Mouse (Mus musculus) CH12.LX (cell line): Measurements from ENCODE around the gene Aff3. TPM values are rescaled to one million over a fixed set of nuclear protein-coding genes. Genes with fewer than 3 reads are reported as not detected.

Experiments
- DNase-seq: peaks from one replicate; pipeline ENCODE4 v3.0.0-alpha.2; 2013; ENCODE audit errors: extremely low read depth
- H3K27ac ChIP-seq: 2 replicates; pipeline ENCODE4 v1.5.1; 2012; ENCODE audit warnings: low read depth, mild to moderate bottlenecking, control low read depth, moderate library complexity; ENCODE audit not compliant: insufficient read depth
- H3K27me3 ChIP-seq: replicated peaks from 2 replicates; pipeline ENCODE3; 2012; ENCODE audit warnings: inconsistent platforms
- H3K36me3 ChIP-seq, 2 experiments: replicated peaks in 1 of 2; 2 replicates each; pipeline versions ENCODE3 to v1.6.1; 2012; ENCODE audit warnings: inconsistent platforms in 1 of 2, low read length in 1 of 2, mild to moderate bottlenecking in 1 of 2, mixed read lengths in 1 of 2, moderate library complexity in 1 of 2; ENCODE audit not compliant: control insufficient read depth in 1 of 2, insufficient read depth in 1 of 2
- H3K4me1 ChIP-seq, 2 experiments: 2 replicates each; pipeline ENCODE4 v1.6.1; 2012; ENCODE audit warnings: inconsistent platforms in 1 of 2, moderate library complexity in 1 of 2; ENCODE audit not compliant: insufficient read depth in 2 of 2, control insufficient read depth in 1 of 2
- H3K4me2 ChIP-seq: 2 replicates; pipeline ENCODE4 v1.6.1; 2012; ENCODE audit warnings: low read depth, mild to moderate bottlenecking, control low read depth; ENCODE audit not compliant: poor library complexity, insufficient read depth, severe bottlenecking
- H3K4me3 ChIP-seq, 3 experiments: fragments of 150-350 bp in 1 of 3; sonication (generic) in 1 of 3; replicated peaks in 1 of 3; 2 replicates each; pipeline versions ENCODE3 to v1.5.1; 2011 to 2012; ENCODE audit warnings: low read depth in 2 of 3, low read length in 2 of 3, mild to moderate bottlenecking in 2 of 3, moderate library complexity in 2 of 3, control low read depth in 1 of 3, improper control_type of control experiment in 1 of 3, inconsistent platforms in 1 of 3, mixed read lengths in 1 of 3; ENCODE audit not compliant: poor library complexity in 1 of 3
- H3K79me2 ChIP-seq: replicated peaks from 2 replicates; pipeline ENCODE4 v1.6.1; 2012; ENCODE audit warnings: mild to moderate bottlenecking, moderate library complexity; ENCODE audit not compliant: control insufficient read depth, poor library complexity, insufficient read depth, severe bottlenecking; ENCODE audit errors: extremely low read depth
- H3K9ac ChIP-seq: 2 replicates; pipeline ENCODE4 v1.6.1; 2012; ENCODE audit warnings: low read depth, mild to moderate bottlenecking, control low read depth, moderate library complexity; ENCODE audit not compliant: insufficient read depth
- H3K9me3 ChIP-seq: replicated peaks from 2 replicates; pipeline ENCODE3; 2012; ENCODE audit warnings: low read length, inconsistent platforms, mixed read lengths
- CHD2 ChIP-seq: IDR thresholded peaks from 2 replicates; pipeline ENCODE4 v1.6.1; 2011; ENCODE audit warnings: low read length, improper control_type of control experiment
- ELF1 ChIP-seq: IDR thresholded peaks from 2 replicates; pipeline ENCODE4 v1.6.1; 2014; ENCODE audit warnings: low read depth, mild to moderate bottlenecking, inconsistent platforms, low read length, improper control_type of control experiment
- EP300 ChIP-seq: IDR thresholded peaks from 2 replicates; pipeline ENCODE4 v1.6.1; 2011; ENCODE audit warnings: low read length, improper control_type of control experiment
- GABPA ChIP-seq: IDR thresholded peaks from 2 replicates; pipeline ENCODE4 v1.6.1; 2012; ENCODE audit warnings: low read depth, low read length, improper control_type of control experiment, inconsistent platforms; ENCODE audit not compliant: insufficient replicate concordance
- HCFC1 ChIP-seq: IDR thresholded peaks from 2 replicates; pipeline ENCODE4 v1.6.1; 2012; ENCODE audit warnings: low read depth, mild to moderate bottlenecking, inconsistent platforms, low read length, improper control_type of control experiment
- IRF4 ChIP-seq: IDR thresholded peaks from 2 replicates; pipeline ENCODE4 v1.6.1; 2014; ENCODE audit warnings: low read depth, mild to moderate bottlenecking, inconsistent platforms, low read length, improper control_type of control experiment
- JUN ChIP-seq: IDR thresholded peaks from 2 replicates; pipeline ENCODE4 v1.6.1; 2011; ENCODE audit warnings: low read depth, mild to moderate bottlenecking, low read length, improper control_type of control experiment, moderate library complexity; ENCODE audit not compliant: insufficient read depth
- JUND ChIP-seq: conservative IDR thresholded peaks from 2 replicates; pipeline ENCODE4 v1.6.1; 2011; ENCODE audit warnings: low read depth, low read length, improper control_type of control experiment
- MAFK ChIP-seq: IDR thresholded peaks from 2 replicates; pipeline ENCODE4 v1.6.1; 2011; ENCODE audit warnings: low read length, improper control_type of control experiment; ENCODE audit not compliant: insufficient replicate concordance
- MEF2A ChIP-seq: IDR thresholded peaks from 2 replicates; pipeline ENCODE4 v1.6.1; 2014; ENCODE audit warnings: low read depth, mild to moderate bottlenecking, inconsistent platforms, low read length, improper control_type of control experiment, borderline replicate concordance
- MXI1 ChIP-seq: IDR thresholded peaks from 2 replicates; pipeline ENCODE4 v1.6.1; 2011; ENCODE audit warnings: mild to moderate bottlenecking, low read depth, low read length, improper control_type of control experiment
- MYC ChIP-seq: IDR thresholded peaks from 2 replicates; pipeline ENCODE4 v1.6.1; 2011; ENCODE audit warnings: low read depth, mild to moderate bottlenecking, improper control_type of control experiment, low read length
- NELFE ChIP-seq: IDR thresholded peaks from 2 replicates; pipeline ENCODE4 v1.6.1; 2011; ENCODE audit warnings: low read depth, low read length, improper control_type of control experiment
- POLR2A ChIP-seq: IDR thresholded peaks from 2 replicates; pipeline ENCODE4 v1.6.1; 2011; ENCODE audit warnings: low read depth, mild to moderate bottlenecking, improper control_type of control experiment, low read length
- RAD21 ChIP-seq: IDR thresholded peaks from 2 replicates; pipeline ENCODE4 v1.6.1; 2011; ENCODE audit warnings: low read depth, mild to moderate bottlenecking, low read length, improper control_type of control experiment, moderate library complexity
- RCOR1 ChIP-seq: conservative IDR thresholded peaks from 2 replicates; pipeline ENCODE4 v1.6.1; 2012; ENCODE audit warnings: low read depth, mild to moderate bottlenecking, inconsistent platforms, low read length, improper control_type of control experiment
- SMC3 ChIP-seq: IDR thresholded peaks from 2 replicates; pipeline ENCODE4 v1.6.1; 2011; ENCODE audit warnings: low read depth, low read length, improper control_type of control experiment
- TBP ChIP-seq: conservative IDR thresholded peaks from 2 replicates; pipeline ENCODE4 v1.6.1; 2011; ENCODE audit warnings: low read depth, low read length, improper control_type of control experiment
- TCF12 ChIP-seq: IDR thresholded peaks from 2 replicates; pipeline ENCODE4 v1.6.1; 2014; ENCODE audit warnings: low read depth, mild to moderate bottlenecking, inconsistent platforms, low read length, improper control_type of control experiment
- USF2 ChIP-seq: conservative IDR thresholded peaks from 2 replicates; pipeline ENCODE4 v1.6.1; 2011; ENCODE audit warnings: low read depth, low read length, improper control_type of control experiment
- ZC3H11A ChIP-seq: IDR thresholded peaks from 2 replicates; pipeline ENCODE4 v1.6.1; 2012; ENCODE audit warnings: low read depth, mild to moderate bottlenecking, inconsistent platforms, low read length, improper control_type of control experiment
- ZNF384 ChIP-seq: IDR thresholded peaks from 2 replicates; pipeline ENCODE4 v1.6.1; 2012; ENCODE audit warnings: low read depth, low read length, improper control_type of control experiment, inconsistent platforms
- dilution Hi-C: fragments of 300-500 bp; cut with MboI; formaldehyde crosslinking; loops from 2 replicates; pipeline ENCODE4 v1.14.3; 2020; ENCODE audit warnings: low sequenced_read_pairs; ENCODE audit not compliant: extremely low pct_unique_long_range_greater_than_20kb, extremely low pct_ligation_motif_present
- in situ Hi-C: fragments of 300-500 bp; cut with MboI; formaldehyde crosslinking; loops from 3 replicates; pipeline ENCODE4 v1.14.3; 2019; ENCODE audit warnings: low sequenced_read_pairs, low pct_ligation_motif_present, low pct_unique_long_range_greater_than_20kb, mixed read lengths
- polyA plus RNA-seq: library from polyadenylated mRNA; unstranded; fragments of >175 nt; gene quantifications from 2 replicates; pipeline ENCODE4 v1.2.1, GENCODE M21; 2012; ENCODE audit warnings: low read depth; ENCODE audit not compliant: insufficient read length
- total RNA-seq, 2 experiments: library from RNA; depleted of rRNA; stranded (reverse); fragments of 300-350 nt in 1 of 2; fragments of >200 nt in 1 of 2; gene quantifications; 2 replicates each; pipeline ENCODE4 v1.2.3; 2012 to 2014

Gene Aff3
- total and polyA plus RNA-seq, 3 experiments, result 5.1 to 29.9 (median 7.7) TPM

- TF ChIP-seq ZNF384, result no peak
- no peak for TF ChIP-seq GABPA
- no peak for TF ChIP-seq CHD2
- no peak for TF ChIP-seq ELF1
- no peak for TF ChIP-seq NELFE
- TF ChIP-seq RCOR1, result no peak
- TF ChIP-seq USF2, result no peak
- no peak for TF ChIP-seq EP300
- no peak for TF ChIP-seq ZC3H11A
- no peak for TF ChIP-seq IRF4
- no peak for DNase-seq
- Histone ChIP-seq H3K9ac (no peak overlapping the region), H3K4me2 (no peak overlapping the region), H3K4me1 (peaks cover 0 to 5% of the 10 kb centered on the region in 2 experiments; a peak in 1 of 4 replicates), H3K79me2 (no peaks in the 10 kb centered on the region), H3K27me3 (no peaks in the 10 kb centered on the region), H3K36me3 (peaks cover 0 to 42% of the 10 kb centered on the region in 2 experiments), H3K9me3 (no peaks in the 10 kb centered on the region), H3K27ac (no peak overlapping the region), H3K4me3 (no peak overlapping the region)
- in situ Hi-C loops (no loop called here), dilution Hi-C loops (no loop called here)
These were observed 249.2 kb downstream of the Aff3 start for GRCm38 (mm10) chr1:38415511-38415910.

GRCm38 (mm10) chr1:38411106-38411505, 253.6 kb downstream of the Aff3 start:
- in situ Hi-C loops, result no loop called here
- dilution Hi-C loops, result no loop called here
- H3K27me3 ChIP-seq, result no peaks in the 10 kb centered on the region
- H3K4me3 ChIP-seq, result no peak overlapping the region
- peaks cover 0 to 46% of the 10 kb centered on the region in 2 experiments for H3K36me3 ChIP-seq
- peaks cover 0 to 19% of the 10 kb centered on the region in 2 experiments; a peak in 2 of 4 replicates for H3K4me1 ChIP-seq
- TF ChIP-seq POLR2A (no peak), USF2 (no peak), TCF12 (no peak), MYC (no peak), TBP (no peak), ZC3H11A (no peak), ZNF384 (no peak), RCOR1 (no peak), JUN (no peak), GABPA (no peak), MEF2A (no peak), CHD2 (no peak), JUND (no peak), SMC3 (no peak), HCFC1 (no peak), MXI1 (no peak), RAD21 (no peak), IRF4 (no peak), MAFK (no peak)
- H3K79me2 ChIP-seq, result no peaks in the 10 kb centered on the region
- H3K27ac ChIP-seq, result no peak overlapping the region
- DNase-seq, result no peak
- no peaks in the 10 kb centered on the region for H3K9me3 ChIP-seq
- H3K9ac ChIP-seq, result no peak overlapping the region
- H3K4me2 ChIP-seq, result no peak overlapping the region
